Mouse (Mus musculus) layer of hippocampus, adult 8-10 months (tissue): ENCODE results near the gene Obsl1. TPM values are rescaled to one million over a fixed set of nuclear protein-coding genes. Genes with fewer than 3 reads are reported as not detected.

ENCODE experiments used
- DNase-seq, 2 experiments: peaks; one replicate each; pipeline ENCODE4 v3.0.0; 2022; ENCODE audit warnings: low spot score in 2 of 2
- total RNA-seq, 4 experiments: library from RNA; stranded (reverse); gene quantifications; 2 replicates each; pipeline ENCODE4 v1.2.4; 2022

Gene Obsl1
- total RNA-seq, 4 experiments from 2014 or later = 20.8 to 25.7 (median 23.1) TPM

DNA sequence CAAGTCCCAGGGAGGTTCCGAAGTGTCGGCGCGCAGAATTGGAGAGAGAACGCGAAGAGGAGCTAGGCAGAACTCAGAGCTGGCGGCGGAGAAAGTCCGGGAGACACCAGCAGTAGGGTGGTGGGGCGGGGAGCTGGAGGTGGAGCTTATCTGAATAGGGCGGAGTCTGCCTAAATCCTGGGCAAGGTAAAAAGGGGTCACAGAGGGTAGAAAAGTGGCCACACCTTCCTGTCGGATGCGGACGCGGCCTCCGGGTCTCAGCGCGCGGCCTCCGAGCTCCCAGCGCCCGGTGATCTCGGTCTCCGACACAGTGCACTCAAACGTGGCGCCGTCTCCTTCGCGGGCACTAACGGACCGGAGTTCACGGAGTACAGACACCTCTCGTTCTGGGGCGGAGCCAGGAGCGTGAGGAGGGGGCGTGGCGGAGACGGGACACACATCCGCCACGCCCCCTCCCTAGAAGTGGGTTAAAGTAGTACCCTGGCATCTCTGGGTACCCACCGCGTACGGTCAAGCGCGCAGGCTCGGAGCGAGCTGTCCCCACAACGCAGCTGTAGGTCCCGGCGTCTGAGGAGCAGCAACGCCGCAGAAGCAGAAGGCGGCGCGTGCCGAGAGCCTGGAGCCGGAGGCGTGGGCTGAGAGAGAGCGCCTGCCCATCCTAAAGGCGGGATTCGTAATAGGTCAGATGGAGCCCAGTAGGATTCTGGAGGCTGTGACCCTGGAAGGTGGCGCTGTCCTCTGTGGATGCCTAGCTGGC, 18.7 kb downstream of the Obsl1 start:
- DNase-seq = peak in 1 of 2 experiments; percentile 52

DNA sequence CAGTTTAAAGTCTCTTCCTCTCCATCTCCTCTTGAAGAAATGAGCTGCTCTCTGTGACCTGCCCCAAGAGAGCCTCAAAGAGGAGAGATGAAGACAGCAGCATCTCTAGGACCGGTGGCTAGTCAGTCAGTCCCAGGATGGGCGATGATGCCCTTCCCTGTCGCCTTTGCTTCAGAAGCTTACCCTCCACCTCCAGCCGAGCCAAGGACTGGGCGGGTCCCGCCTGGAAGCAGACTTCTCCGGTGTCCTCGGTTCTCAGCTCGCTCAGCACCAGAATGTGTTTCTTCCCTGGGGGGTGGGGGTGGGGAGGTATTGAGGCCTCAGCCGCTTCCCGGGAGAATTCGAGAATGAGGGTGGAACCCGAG, 19.2 kb downstream of the Obsl1 start:
- DNase-seq = no peak

DNA sequence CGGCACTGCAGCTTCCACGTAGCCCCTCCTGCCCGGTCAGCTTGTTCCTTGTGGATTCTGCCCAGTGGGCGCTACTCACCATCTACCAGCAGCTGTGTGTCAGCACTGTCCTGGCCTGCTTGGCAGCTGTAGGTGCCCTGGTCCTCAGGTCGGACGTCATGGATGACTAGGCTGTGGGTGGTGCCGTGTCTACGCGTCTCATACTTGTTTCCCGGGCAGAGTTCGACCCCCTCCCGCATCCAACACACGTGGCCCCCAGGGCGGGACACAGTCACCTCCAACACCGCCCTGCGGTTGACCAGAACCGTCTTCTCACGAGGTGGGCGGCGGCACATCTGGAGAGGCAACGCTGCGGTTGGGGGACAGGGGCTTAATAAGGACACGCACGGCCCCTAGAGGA, 19.7 kb downstream of the Obsl1 start:
- no peak for DNase-seq

DNA sequence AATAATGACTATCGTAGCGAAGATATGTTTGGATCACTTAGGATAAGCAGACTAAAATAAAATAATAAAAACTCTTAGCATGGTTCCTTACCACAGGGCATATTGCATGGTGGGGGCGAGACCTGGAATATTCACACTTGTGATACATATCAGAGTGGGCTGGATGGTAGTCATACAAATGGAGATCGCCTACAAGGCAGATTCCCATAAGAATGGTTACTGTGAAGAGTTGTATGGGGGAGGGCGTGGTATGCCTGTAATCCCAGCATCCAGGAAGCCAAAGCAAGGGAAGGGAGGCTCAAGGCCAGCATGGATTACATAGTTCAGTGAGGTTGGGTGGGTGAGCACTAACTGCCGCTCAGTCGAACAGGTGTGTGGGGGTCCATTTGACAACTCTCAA, 25.5 kb downstream of the Obsl1 start:
- DNase-seq = no peak

DNA sequence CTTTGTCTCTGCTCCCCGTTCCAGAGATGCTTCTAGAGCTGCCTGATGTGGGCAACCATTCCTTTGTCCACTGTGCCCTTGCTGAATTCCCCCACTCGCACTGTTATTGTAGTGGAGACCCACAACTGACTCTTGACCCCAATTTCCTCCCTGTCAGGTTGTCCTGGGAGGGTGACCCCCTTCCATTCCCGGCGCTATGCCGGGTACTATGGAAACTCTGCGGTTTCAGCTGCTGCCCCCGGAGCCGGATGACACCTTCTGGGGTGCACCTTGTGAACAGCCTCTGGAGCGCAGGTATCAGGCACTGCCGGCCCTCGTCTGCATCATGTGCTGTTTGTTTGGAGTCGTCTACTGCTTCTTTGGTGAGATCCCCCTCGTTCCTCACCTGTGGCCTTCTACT, 26.2 kb downstream of the Obsl1 start:
- no peak for DNase-seq

DNA sequence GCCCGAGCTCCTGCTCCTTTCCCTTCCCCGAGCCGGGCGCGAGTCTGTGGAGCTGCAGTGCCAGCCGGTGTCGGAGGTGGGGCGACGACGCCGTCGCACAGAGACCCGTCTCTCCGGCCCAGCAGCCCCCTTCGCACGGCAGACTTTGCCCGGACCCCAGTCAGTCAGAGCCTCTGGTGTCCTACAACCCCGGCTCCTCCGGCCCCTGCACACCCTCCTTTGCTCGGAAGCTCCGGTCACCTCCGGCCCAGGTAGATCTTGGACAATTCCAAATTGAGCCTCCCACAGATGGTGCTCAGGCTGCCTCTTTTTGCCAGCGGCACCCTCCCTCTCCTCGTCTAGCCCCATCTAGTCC, 26.6 kb downstream of the Obsl1 start:
- DNase-seq = no peak

DNA sequence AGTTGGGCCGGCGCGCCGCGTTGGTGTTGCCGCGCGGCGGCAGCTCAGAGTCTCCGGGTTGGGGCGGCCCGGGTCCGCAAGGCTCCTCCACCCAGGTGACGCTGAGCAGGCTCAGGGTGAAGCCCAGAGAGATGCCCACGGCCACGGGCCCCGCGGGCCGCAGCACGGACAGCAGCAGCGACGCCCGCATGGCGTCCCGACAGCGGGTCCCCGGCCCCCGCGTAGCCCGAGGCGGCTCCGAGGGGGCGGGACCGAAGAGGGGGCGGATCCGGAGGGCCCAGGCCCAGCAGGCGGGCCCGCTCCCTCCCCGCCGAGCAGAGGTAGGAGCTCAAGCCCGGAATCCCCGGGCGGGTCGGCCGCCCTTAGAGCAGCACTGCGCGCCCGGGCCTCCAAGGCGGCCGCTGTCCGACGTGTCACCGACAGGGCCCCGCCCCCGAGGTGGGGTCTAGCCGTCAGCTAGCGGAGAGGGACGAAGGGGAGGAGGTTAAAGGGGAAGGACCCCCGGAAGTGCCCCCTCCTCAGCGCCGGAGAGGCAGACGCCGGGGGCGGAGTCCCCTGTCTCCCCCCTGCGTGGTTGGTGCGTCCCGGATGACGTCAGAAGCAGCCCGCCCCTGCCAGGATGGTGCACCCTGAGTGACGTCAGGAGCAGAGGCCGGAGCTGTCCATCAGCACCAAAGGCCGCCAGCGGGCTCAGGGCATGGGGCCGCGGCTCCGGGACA, 27.2 kb downstream of the Obsl1 start, which contains the start of the genes Chpf and Tmem198:
Gene Chpf (minus strand): TSS at position 392 of the 719 bp plus-strand sequence.
Gene Tmem198 (plus strand): TSS at position 617 of the 719 bp plus-strand sequence.
- peak; percentile 97 for DNase-seq

DNA sequence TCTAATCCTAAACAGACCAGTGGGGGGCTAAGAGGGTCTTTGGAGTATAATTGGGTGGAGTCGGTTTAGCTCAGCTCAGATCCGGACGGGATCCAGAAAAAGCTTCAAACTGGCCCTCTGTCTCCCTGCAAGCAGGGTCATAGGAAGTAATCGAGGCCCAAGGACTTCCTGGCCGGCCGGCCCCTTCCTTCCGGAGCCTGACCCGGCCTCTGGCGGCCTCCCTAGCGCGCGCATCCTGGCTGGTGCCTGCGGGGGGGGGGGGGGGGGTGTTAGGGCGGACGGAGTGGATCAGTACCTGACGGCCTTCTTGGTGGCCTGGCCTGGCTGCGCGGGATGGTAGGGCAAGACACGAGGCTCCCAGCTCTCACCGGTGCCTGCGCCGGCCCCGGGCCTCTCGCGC, 27.8 kb downstream of the Obsl1 start:
- no peak for DNase-seq

DNA sequence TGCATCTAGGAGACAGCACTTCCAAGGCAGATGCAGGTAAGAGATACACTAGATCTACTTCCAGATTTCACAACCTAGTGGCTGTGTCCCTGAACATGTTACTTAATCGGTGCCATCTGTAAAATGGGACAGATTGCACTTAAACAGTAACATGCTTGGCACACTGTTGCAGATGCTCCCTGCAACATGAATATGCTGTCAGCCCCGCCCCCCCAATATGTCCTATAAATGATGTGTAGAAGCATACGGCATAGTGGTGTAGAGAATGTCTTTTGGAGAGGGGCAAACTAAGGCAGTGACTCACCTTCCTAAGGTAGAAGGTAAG, 28.3 kb downstream of the Obsl1 start:
- DNase-seq = no peak

DNA sequence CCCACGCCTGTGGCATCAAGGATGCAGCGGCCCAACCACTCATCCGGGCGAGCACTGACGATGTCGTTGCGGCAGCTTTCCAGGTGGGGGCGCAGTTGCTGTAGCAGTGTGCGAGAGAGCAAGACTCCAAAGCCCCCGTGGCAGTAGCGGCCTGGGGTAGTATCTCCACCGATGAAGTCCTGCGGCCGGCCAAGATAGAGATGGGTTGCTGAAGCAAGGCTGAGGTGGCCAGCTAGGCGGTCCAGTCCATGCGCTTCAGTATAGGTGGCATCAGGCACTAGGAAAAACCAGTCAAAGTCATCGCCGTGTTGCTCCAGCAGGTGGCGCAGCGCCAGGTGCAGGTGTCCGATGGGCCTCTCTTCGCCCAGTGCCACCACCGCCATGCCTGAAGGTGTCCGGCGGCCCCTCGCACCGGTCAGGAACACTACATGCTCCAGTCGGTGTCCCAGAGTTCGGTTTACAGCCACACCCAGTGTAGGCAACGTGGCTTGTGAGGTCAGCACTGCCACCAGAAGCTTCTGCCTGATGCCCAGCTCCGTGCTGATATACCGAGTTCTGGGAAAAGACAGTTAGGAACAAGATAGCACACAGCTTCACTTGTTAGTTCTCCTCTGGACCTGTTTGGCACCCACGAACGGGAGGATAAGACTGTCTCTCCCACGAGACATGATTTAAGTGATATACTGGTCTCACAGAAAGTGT, 28.8 kb downstream of the Obsl1 start:
- peak; percentile 68 to 86 for DNase-seq

DNA sequence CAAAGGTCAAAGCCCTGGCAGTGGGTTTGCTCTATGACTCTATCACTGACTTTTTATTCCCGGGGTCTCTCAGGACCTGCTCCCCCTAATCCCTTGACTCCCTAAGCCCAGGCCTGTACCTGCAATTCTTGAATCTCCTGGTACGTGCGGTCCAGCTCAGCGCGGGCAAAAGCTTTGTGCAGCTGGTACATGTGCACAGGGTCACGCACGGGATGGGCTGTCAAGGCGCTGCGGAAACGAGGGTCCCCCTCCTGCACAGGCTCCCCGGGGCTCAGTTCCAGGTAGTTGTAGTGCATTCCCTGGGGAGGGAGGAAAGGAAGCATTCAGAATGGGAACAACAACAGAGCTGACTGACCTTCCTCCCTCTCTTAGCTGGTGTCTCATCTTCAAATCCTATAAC, 29.8 kb downstream of the Obsl1 start:
- no peak for DNase-seq

DNA sequence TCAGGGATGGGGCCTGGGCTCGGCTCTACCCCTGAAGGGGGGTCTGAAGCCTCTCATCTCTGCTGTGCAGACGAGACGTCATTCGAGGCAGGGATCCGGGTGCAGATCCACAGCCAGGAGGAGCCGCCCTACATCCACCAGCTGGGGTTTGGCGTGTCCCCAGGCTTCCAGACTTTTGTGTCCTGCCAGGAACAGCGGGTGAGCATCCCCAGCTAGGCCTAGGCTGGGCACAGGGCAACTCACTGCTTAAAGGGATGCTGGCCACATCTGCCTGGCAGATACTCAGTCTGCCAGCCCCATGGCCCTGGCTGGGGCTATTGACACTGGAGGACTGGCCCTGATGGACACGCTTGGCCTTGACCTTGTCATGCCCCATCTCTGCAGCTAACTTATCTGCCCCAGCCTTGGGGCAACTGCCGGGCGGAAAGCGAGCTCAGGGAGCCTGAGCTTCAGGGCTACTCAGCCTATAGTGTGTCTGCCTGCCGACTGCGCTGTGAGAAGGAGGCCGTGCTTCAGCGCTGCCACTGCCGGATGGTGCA, 36.9 kb downstream of the Obsl1 start:
- no peak for DNase-seq

DNA sequence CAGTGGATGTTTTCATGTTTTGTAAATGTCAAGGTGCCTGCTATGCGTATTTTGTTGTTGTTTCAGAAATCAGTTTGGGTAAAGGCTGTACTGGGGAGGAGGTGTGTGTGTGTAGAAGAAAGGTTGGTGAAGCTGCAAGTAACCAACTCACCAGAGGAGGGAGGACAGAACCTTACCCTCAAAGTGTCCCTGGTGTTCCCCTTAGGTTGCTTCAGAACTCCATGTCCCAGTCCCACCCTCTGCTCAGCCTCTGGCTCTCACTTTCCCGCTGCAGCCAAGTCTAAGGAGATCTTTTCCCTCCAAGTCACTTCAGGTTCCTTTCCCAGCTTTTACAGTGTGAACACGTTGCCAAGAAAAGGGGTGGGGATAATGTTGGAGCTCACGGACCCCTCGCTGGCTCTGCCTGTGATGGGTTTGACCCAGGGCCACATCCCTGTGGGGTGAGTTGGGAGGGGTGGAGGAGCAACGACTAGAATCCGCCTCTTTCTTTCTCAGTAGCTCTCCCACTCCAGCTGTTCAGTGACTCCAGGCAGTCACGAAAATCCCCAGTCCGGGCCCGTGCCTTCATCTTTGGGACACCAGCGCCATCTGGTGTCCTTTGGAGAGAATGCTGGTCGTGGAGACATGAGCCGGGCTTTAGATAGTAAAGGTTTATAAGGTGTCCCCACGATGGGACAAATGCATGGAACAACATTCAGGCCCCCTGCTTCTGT, 38.9 kb downstream of the Obsl1 start:
- peak; percentile 70 to 85 for DNase-seq

DNA sequence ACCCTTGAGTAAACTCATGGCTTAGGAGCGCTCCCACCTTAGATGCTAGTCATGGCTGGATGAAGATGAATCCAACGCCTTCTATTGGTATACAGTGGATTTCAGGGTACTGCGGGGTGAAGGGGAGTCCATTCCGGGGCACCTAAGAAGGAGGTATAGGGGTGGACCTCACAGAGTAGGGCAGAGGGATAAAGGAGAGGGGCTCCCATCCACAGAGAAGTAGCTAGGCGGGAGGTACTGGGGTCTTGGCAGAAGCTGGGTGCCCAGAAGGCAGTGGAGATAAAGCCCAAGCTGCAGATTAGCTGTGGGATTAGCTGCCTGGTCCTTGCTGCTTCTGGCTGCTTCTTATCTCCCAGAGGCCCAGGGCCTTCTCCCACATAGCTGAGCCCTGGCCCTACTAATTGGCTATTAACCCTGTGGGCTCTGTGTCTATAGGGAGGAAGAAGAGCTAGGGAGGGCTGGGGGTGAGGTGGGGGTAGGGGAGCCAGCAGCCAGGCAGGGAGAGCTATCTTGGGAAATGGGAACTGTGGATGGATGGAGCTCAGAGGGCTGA, 42.5 kb downstream of the Obsl1 start:
- no peak for DNase-seq

DNA sequence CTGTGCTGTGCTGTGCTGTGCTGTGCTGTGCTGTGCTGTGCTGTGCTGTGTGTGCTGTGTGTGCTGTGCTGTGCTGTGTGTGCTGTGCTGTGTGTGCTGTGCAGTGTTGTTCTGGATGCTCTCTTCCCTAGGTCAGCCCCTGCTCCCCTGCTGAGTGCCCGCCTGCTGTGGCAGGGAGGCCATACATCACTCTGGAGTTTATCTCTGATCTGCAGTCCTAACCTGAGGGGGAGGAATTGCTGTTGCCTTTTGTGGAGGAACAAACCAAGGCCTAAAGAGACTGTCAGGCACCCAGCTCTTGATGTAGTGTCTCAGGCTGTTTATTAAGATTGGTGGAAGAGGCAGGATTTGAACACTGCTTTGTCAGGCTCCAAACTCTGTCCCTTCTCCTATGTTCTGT, 43.6 kb downstream of the Obsl1 start:
- no peak for DNase-seq

DNA sequence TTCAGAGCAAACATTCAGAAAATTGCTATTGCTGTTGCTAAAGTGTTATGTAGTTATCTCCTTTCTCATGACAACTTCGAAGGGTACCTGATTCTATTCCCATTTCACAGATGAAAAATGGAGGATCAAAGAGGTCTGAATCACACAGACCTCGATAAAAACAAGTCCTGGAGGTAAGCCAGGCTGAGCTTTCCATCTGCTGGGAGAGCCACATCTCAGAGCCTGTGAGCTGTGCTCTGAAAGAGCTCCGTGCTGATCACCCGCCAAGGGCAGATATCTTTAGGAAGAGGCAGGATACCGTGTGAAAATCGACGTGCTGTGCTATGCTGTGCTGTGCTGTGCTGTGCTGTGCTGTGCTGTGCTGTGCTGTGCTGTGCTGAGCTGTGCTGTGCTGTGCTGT, 46.0 kb downstream of the Obsl1 start:
- DNase-seq = no peak

DNA sequence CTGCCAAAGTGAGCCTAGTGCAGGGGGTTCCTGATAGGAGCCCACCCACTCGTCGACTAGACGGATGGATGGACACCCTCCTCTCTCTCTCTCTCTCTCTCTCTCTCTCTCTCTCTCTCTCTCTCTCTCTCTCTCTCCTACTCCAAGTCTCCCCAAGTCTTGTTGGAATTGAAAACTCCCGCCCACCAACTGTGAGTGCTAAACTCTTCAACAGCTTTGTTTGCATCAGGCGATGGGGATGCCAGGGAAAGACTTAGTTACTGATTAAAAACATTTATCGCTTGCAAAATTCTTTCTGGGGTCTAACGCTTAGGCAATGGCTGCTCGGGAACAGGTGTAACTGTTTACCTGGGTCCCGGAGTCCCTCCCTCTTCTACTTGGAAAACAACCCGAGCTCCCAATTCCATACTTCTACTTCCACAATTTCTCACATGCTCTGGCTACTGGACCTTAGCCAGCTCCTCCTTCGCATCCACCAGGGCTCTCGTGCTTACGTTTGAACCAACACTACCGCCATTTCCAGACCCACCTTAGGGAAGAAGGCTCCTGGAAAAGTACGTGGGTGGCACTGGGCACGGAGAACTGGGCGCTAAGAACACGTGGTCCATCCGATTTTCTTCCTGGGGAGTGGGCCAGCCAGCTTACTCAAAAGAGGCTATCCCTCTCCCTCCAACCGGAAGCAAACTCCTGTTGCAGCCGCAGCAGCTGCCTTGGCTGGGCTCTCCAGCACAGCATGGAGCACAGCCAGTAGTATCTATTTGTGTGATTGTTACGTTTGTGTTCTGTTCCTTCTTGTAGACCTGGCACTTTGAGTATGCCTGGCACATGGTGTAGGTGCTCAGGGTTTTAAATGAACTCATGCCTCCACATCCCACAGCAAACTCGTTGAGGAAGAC, 47.2 kb downstream of the Obsl1 start:
- peak in 1 of 2 experiments; percentile 60 for DNase-seq

DNA sequence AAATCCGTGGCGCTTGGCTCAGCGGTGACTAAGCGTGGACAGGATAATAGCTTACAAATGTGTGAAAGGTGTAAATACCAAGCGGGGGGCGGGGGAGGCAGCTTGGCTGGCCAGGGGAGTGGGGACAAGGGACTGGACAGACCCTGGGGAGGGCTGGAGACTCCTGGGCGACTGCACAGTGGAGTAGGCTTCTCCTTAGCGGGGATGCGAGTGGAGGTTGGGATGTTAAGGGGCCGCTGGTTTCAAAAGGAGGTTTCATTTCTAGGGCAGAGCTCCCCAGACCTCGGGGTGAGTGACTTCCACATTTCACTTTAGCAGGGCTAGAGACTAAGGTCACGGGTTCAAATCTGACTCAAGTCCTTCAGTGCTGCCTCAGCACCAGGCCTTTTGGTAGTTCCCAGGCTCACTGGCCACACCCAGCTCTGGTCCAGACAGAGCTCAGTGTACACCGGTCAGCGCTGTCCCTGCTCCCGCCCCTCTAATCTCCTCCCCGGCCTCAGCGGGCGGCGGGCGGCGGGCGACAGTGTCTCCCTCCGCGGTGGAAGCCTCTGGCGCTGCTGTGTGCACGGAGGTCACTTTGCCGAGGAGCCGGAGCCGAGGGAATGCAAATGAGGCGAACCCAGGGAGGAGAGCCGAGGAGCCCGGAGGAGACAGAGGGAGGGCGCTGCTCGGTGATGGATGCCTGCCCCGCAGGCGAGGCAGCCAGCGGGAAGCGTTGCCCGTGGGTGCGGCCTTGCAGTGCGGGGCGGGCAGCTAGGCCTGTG, 48.0 kb downstream of the Obsl1 start:
- DNase-seq = no peak

DNA sequence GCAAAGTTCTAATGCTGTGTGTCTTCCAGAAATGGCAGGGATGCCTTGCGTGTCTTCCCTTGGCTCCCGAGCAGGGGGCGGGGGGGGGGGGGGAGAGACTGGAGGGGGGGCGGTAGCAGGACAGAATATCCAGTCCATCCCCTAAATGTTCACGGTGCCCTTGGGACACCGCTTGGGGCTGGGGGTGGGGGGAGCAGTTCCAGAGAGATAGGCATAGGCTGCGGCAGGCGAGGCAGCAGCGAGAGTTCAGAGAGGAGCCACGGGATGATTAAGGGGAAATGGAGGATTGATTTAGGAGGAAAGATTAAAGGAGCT, 48.6 kb downstream of the Obsl1 start:
- DNase-seq = no peak
